Comparison of ENCODE assay signal across 17 mouse cellular contexts in genomic region chr11:43826769-43827168, GRCm38 (mm10).
"Had no signal": no experiment of that assay in that cellular context is flagged by ENCODE, and none has a peak within 500 bp of the region (broad histone marks: within the 10 kb centered on the region; RNA-seq: fewer than 3 reads in every experiment).

No protein-coding gene starts in this region.

- H3K9me3 ChIP-seq: lung, embryonic 15.5 days; midbrain, embryonic 13.5 days; midbrain, embryonic 15.5 days; neural tube, embryonic 12.5 days; stomach, embryonic 15.5 days had no signal

- H3K4me1 ChIP-seq: megakaryocyte, embryonic 14.5 days; midbrain, embryonic 13.5 days; midbrain, embryonic 15.5 days; neural tube, embryonic 12.5 days; stomach, embryonic 15.5 days had no signal

- H3K9ac ChIP-seq: lung, embryonic 15.5 days; midbrain, embryonic 13.5 days; midbrain, embryonic 15.5 days; neural tube, embryonic 12.5 days; stomach, embryonic 15.5 days had no signal

- H3K4me2 ChIP-seq: lung, embryonic 15.5 days; midbrain, embryonic 11.5 days; midbrain, embryonic 13.5 days; midbrain, embryonic 15.5 days; neural tube, embryonic 12.5 days; stomach, embryonic 15.5 days had no signal

- ATAC-seq: lung, postnatal 0 days; midbrain, embryonic 13.5 days; midbrain, embryonic 15.5 days had no signal

- H3K27ac ChIP-seq: lung, embryonic 15.5 days; macrophage; midbrain, embryonic 13.5 days; midbrain, embryonic 15.5 days; neural tube, embryonic 12.5 days; stomach, embryonic 15.5 days; stomach, postnatal 0 days had no signal

- H3K27me3 ChIP-seq: lung, embryonic 15.5 days; megakaryocyte, embryonic 14.5 days; midbrain, embryonic 13.5 days; midbrain, embryonic 15.5 days; neural tube, embryonic 12.5 days; stomach, embryonic 15.5 days had no signal

- H3K4me3 ChIP-seq: lung, embryonic 15.5 days; megakaryocyte, embryonic 14.5 days; midbrain, embryonic 13.5 days; midbrain, embryonic 15.5 days; neural tube, embryonic 12.5 days; stomach, embryonic 15.5 days had no signal

- H3K36me3 ChIP-seq: lung, embryonic 15.5 days; midbrain, embryonic 13.5 days; midbrain, embryonic 15.5 days; neural tube, embryonic 12.5 days; stomach, embryonic 15.5 days had no signal

- DNase-seq: lung, adult 2 months; lung, postnatal 14 days; lung, postnatal 36 days; right cerebral cortex, postnatal 14 days; thymus, adult 2 months; thymus, postnatal 25 days; thymus, postnatal 4 days had no signal
